Mouse (Mus musculus): Measurements from ENCODE around the gene Lmod2.
A peak's percentile ranks its signal among the peaks of the same experiment; 100 is the strongest.

GRCm38 (mm10) chr6:24597500-24597899 lies at the start of gene Lmod2:
- peak; percentile 78; the same call in 1 of the 2 replicates for TF ChIP-seq EP300 (IDR thresholded peaks at IDR 0.05; ENCODE audit: insufficient read depth, low read depth, low read length)
- peak; percentile 21 for TF ChIP-seq CTCF (IDR thresholded peaks at IDR 0.05)
